Mouse (Mus musculus) heart, adult 2 months (tissue): ENCODE results near the gene Atp6v1e2. TPM values are rescaled to one million over a fixed set of nuclear protein-coding genes. Genes with fewer than 3 reads are reported as not detected.

ENCODE experiments used
- DNase-seq, 2 experiments: peaks; one replicate each; pipeline ENCODE4 v3.0.0; 2021
- H3K27ac ChIP-seq: fragments of 200-600 bp; 2 replicates; pipeline ENCODE4 v1.8.1; 2022
- H3K27me3 ChIP-seq: fragments of 200-500 bp; 2 replicates; pipeline ENCODE4 v1.6.1; 2012; ENCODE audit warnings: mild to moderate bottlenecking, low read length, inconsistent platforms, mixed read lengths; ENCODE audit not compliant: control insufficient read depth, insufficient read depth
- H3K36me3 ChIP-seq: fragments of 200-500 bp; 2 replicates; pipeline ENCODE4 v1.6.1; 2012; ENCODE audit warnings: low read length, inconsistent platforms; ENCODE audit not compliant: control insufficient read depth, insufficient read depth
- H3K4me1 ChIP-seq: fragments of 200-500 bp; 2 replicates; pipeline ENCODE4 v1.6.1; 2011; ENCODE audit warnings: low read length; ENCODE audit not compliant: control insufficient read depth, insufficient read depth
- H3K4me3 ChIP-seq: fragments of 200-600 bp; 2 replicates; pipeline ENCODE4 v1.8.1; 2022
- H3K79me2 ChIP-seq: fragments of 200-500 bp; replicated peaks from 2 replicates; pipeline ENCODE4 v1.6.1; 2012; ENCODE audit warnings: mild to moderate bottlenecking, inconsistent platforms, low read length, moderate library complexity, mixed read lengths; ENCODE audit not compliant: control insufficient read depth, insufficient read depth
- H3K9ac ChIP-seq: fragments of 200-500 bp; 2 replicates; pipeline ENCODE4 v1.6.1; 2012; ENCODE audit warnings: low read depth, mild to moderate bottlenecking, control low read depth, inconsistent platforms, low read length, mixed read lengths
- CTCF ChIP-seq: fragments of 200-600 bp; IDR thresholded peaks from 2 replicates; pipeline ENCODE4 v1.8.1; 2022; ENCODE audit warnings: antibody characterized with exemption, mild to moderate bottlenecking, moderate library complexity
- EP300 ChIP-seq: fragments of 200-500 bp; IDR thresholded peaks from 2 replicates; pipeline ENCODE4 v1.6.1; 2011; ENCODE audit warnings: low read depth, low read length, control low read depth; ENCODE audit not compliant: insufficient read depth
- POLR2A ChIP-seq: fragments of 200-500 bp; IDR thresholded peaks from 2 replicates; pipeline ENCODE4 v1.6.1; 2011; ENCODE audit warnings: mild to moderate bottlenecking, low read depth, low read length, control low read depth; ENCODE audit not compliant: insufficient read depth
- WGBS: fragments of 180-500 bp; shearing (Covaris S2); methylation state at CpG from one replicate; pipeline ENCODE4 v1.1.7; 2018; 5-methylcytosine and 5-hydroxymethylcytosine counted together
- intact Hi-C: fragments of 180-260 bp; cut with DNase I; formaldehyde crosslinking; loops from one replicate; pipeline ENCODE4 v1.15.1; 2025
- polyA plus RNA-seq: library from polyadenylated mRNA; depleted of rRNA; stranded (reverse); fragments of >200 nt; gene quantifications from 2 replicates; pipeline ENCODE4 v1.2.3, GENCODE M21; 2012
- total RNA-seq, 2 experiments: library from RNA; stranded (reverse); gene quantifications; 2 replicates each; pipeline ENCODE4 v1.2.3; 2021

The Atp6v1e2 gene
- total and polyA plus RNA-seq, 3 experiments: not detected

DNA sequence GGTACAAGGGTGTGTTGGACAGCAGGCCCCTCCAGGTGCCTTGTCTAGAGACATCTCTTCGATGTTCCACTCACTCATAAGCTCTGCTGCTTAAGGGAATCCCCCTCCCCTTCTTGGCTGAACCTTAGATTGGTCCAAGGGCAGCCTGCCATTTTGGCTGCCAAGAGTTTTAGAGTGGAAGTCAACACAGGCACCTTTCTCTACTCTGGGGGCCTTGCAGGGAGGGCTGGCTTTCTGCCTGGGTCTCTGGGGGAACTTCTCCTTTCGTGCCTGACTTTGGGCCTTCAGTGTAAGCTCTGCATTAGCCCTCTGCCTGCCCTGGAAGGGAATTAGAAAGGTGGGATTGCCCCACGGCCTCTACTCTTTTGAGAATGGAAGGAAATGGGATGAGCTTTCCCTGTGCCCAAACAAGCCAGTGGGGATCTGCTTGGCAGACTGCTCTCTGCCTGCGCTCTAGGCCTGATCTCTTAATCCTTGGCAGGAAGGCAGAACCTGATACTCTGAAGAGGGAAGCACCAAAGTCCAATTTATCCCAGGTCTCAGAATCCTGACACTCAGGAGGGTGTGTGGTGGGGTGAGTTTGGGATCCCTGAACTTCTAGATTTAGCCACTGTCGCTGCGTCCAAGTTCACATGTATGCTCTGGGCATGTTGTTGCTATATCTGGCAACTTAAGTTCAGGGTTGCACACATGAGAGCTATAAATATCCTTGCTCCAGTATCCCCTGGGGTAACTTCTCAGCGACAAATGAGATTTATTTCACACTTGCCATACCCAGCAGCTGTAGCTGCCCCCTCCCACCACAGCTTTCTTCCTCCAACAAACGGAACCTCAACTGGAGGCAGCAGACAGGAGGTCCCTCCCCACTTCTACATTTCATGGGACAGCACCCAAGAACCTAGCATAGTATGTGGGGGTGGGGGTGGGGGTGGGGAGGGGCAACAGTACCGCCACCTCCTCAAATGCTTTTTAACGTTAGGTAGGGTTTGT is 20.1 kb upstream of the Atp6v1e2 start:
- Histone ChIP-seq H3K27me3 (no peaks in the 10 kb centered on the region), H3K79me2 (peaks cover 2% of the 10 kb centered on the region), H3K36me3 (peaks cover 10% of the 10 kb centered on the region; the same call in 1 of the 2 replicates), H3K4me3 (no peak overlapping the region; the same call in 1 of the 2 replicates), H3K4me1 (peaks cover 22% of the 10 kb centered on the region), H3K9ac (peak overlapping the region; percentile 32; the same call in 1 of the 2 replicates), H3K27ac (peak overlapping the region; percentile 68)
- TF ChIP-seq CTCF: no peak
- TF ChIP-seq EP300: no peak
- no peak for TF ChIP-seq POLR2A
- intact Hi-C loops: loop anchor here (2.0 to 10.0 kb wide), 2 partner anchors 15 to 477 kb away; partner anchors contain the start of gene Calm2
- 46% methylated on average over 10 of the region's 10 CpGs for WGBS
- DNase-seq: peak in 1 of 2 experiments; percentile 45

DNA sequence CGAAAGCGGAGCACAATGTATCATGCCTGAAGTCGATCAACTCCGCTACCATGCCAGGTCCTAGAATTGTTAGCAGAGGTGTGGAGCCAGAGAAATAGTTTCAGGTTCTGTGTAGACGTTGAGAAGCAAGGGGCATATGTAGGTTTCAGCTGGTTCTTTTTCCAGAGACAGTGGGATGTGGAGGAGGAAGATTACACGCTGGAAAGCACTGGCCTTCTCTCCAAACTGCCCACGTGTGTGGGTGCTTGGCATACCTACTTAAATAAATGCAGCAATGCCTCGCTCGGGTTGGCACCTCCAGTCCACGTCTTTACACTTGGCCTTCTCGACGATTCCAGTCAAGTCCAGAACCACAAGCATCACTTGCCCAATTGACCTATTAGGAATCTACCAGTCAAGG is 19.4 kb upstream of the Atp6v1e2 start:
- TF ChIP-seq POLR2A: no peak
- TF ChIP-seq EP300: no peak
- TF ChIP-seq CTCF: no peak
- Histone ChIP-seq H3K36me3 (peaks cover 10% of the 10 kb centered on the region; the same call in 1 of the 2 replicates), H3K4me1 (peaks cover 17% of the 10 kb centered on the region), H3K79me2 (peaks cover 2% of the 10 kb centered on the region), H3K4me3 (no peak overlapping the region), H3K9ac (no peak overlapping the region), H3K27me3 (no peaks in the 10 kb centered on the region), H3K27ac (peak overlapping the region; percentile 68)
- no peak for DNase-seq
- WGBS: 73% methylated on average over 12 of the region's 12 CpGs
- intact Hi-C loops: loop anchor here (10.0 kb wide), 1 partner anchor 478 kb away; the partner anchor contains the start of gene Calm2

DNA sequence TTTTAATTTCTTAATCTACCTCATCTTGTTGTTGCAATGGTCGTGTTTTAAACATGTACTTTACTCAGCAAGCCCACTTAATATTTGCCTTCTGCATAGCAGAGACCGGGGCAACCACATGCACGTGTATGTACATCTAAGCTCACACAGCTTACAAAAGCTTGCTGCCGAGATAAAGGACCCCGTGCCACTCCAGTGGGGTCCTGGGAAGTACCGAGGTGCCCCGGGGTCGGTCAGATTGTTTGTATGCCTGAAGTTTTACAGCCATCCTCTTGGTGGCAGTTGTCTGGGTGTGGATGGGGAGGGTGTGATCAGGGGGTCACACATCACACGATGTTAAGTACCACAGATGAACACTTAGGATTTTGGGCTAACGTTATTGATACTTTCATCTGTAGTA is 18.3 kb upstream of the Atp6v1e2 start:
- Histone ChIP-seq H3K4me1 (peaks cover 18% of the 10 kb centered on the region), H3K27me3 (no peaks in the 10 kb centered on the region), H3K9ac (no peak overlapping the region), H3K36me3 (peaks cover 7% of the 10 kb centered on the region; the same call in 1 of the 2 replicates), H3K79me2 (peaks cover 2% of the 10 kb centered on the region), H3K4me3 (no peak overlapping the region), H3K27ac (no peak overlapping the region)
- intact Hi-C loops: loop anchor here (10.0 kb wide), 1 partner anchor 479 kb away; the partner anchor contains the start of gene Calm2
- no peak for DNase-seq
- TF ChIP-seq EP300 (no peak), POLR2A (no peak), CTCF (no peak)
- 71% methylated on average over 10 of the region's 10 CpGs for WGBS

- peak overlapping the region; percentile 96 for H3K27ac ChIP-seq
- H3K79me2 ChIP-seq: 0 out of 2 replicates have a peak, but pooled peaks cover 2% of the 10 kb centered on the region
- TF ChIP-seq EP300 (no peak), POLR2A (no peak)
- H3K4me1 ChIP-seq: peaks cover 17% of the 10 kb centered on the region
- peak overlapping the region; percentile 79; the same call in 1 of the 2 replicates for H3K4me3 ChIP-seq
- intact Hi-C loops: loop anchor here (10.0 kb wide), 1 partner anchor 480 kb away; the partner anchor contains the start of gene Calm2
- peak overlapping the region; percentile 51 for H3K9ac ChIP-seq
- no peaks in the 10 kb centered on the region for H3K27me3 ChIP-seq
- WGBS: 71% methylated on average over 8 of the region's 8 CpGs
- no peak for DNase-seq
- H3K36me3 ChIP-seq: peaks cover 7% of the 10 kb centered on the region; the same call in 1 of the 2 replicates
These were observed 17.4 kb upstream of the Atp6v1e2 start for GRCm38 (mm10) chr17:86965121-86965520.

GRCm38 (mm10) chr17:86964502-86964901 is 16.8 kb upstream of the Atp6v1e2 start:
- intact Hi-C loops: loop anchor here (5.0 to 10.0 kb wide), 2 partner anchors 143 to 480 kb away; partner anchors contain the start of genes Calm2 and Socs5
- TF ChIP-seq CTCF (no peak), POLR2A (peak; percentile 67), EP300 (0 out of 2 replicates have a peak, but pooled peaks have one; percentile 48)
- 5% methylated on average over 10 of the region's 10 CpGs for WGBS

More at GRCm38 (mm10) chr17:86964502-86964901, 16.8 kb upstream of the Atp6v1e2 start:
- peaks cover 15% of the 10 kb centered on the region for H3K4me1 ChIP-seq
- H3K4me3 ChIP-seq: peak overlapping the region; percentile 79; the same call in 1 of the 2 replicates
- H3K36me3 ChIP-seq: peaks cover 7% of the 10 kb centered on the region; the same call in 1 of the 2 replicates
- H3K79me2 ChIP-seq: 0 out of 2 replicates have a peak, but pooled peaks cover 2% of the 10 kb centered on the region
- peak overlapping the region; percentile 96 for H3K27ac ChIP-seq
- DNase-seq: peak; percentile 77 to 89
- H3K9ac ChIP-seq: peak overlapping the region; percentile 100
- H3K27me3 ChIP-seq: no peaks in the 10 kb centered on the region
